Mouse (Mus musculus): ENCODE results near the gene Fam160a1. TPM values are rescaled to one million over a fixed set of nuclear protein-coding genes. Genes with fewer than 3 reads are reported as not detected.

Gene Fam160a1
- polyA plus RNA-seq, 1 experiment = 15.6 TPM

DNA sequence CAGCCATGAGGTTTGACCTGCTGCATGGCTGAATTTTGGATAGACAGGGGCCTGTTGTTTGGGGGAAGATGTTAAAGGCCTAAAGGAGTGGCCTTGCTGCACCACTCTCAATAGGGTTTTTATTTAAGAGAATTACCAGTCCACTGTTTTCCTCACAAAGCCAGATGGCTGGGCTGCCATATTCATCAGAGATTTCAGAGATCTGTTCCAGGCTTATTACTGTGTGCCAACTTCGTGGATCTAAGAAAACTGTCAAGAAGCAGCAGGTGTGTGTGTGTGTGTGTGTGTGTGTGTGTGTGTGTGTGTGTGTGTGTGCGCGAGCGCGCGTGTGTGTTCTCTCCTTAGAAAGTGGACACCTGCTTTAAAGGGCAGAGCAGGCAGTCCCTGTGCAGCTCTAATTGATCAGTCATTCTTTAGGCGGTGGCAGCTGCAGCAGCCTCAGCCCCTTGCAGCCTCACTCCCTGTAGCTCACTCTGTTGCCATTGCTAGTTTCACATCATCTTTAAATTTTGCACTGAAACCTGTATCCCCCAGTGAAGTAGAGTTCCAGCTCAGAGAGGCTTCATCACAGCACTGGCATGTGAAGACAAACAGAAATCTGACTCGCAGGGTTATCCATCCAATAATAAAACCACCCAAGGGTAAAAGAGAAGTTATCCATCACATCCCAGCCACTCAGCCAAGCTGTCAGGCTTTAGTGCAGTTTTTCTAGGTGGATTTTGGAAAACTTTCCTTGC is 182.5 kb downstream of the Fam160a1 start:
- no peak for DNase-seq (ENCODE audit: low read depth)

DNA sequence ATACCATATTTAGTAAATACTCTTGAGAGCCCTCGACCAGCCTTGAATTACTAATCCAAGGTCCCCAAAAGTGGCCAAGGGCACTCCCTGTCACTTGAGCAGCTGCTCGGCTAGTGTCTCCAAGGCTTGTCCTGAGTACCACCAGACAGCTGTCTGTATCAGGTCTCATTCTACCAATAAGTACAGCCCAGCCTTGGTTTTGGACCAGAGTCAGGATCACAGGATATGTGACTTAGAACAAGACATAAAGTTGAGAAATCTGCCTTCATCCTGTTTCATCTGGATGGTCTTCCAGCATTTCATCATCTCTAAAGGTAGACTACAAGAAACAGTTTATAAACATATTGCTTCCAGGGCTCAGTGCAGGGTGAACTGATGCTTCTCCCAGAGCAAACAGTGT is 183.4 kb downstream of the Fam160a1 start:
- DNase-seq (ENCODE audit: low read depth) = peak; percentile 51

DNA sequence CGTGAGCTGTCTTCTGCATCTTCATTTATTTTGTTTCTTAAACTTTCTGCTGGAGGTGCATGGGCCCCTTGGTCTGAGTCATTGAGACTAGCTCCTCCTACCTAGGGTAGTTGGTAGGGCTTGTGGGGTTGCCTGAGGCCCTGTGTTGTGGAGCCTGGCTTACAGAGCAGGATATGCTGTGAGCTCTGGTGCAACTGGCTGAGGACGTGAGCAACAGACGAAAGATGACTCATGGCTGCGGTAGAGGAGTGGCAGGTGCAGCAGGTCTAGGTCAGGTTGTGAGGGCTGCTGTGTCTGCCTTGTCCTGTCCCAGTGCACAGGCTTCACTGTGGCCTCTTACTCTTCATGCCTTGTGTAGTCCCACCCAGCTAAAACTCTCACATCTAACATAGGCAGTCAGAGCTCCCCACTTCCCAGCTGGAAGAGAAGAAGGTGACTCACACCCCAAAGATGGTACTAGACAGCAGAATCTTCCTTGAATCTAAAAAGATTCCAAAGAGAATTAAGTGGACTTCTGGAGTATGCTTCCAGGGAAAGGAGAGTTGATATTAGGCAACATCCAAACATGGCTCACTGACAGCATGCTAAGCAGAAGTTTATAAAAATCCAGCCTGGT is 187.1 kb downstream of the Fam160a1 start:
- DNase-seq (ENCODE audit: low read depth) = no peak

DNA sequence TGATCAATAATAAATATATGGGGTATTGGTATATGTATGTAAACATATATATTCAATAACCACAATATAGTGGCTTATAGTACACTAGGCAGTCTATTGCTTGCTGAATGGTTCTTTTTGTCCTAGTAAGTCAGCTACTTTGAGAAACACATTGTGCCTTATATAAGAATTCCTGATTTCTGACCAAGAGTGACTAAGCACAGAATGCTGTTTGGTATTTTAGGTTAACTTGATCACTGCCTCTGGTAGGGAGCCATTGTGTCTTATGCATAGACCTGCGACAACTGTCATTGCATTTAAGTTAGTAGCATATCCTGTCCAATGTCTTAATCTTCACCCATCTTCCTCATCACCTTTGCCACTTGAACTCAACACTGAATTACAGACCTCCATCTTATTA is 197.3 kb downstream of the Fam160a1 start:
- DNase-seq (ENCODE audit: low read depth) = no peak

DNA sequence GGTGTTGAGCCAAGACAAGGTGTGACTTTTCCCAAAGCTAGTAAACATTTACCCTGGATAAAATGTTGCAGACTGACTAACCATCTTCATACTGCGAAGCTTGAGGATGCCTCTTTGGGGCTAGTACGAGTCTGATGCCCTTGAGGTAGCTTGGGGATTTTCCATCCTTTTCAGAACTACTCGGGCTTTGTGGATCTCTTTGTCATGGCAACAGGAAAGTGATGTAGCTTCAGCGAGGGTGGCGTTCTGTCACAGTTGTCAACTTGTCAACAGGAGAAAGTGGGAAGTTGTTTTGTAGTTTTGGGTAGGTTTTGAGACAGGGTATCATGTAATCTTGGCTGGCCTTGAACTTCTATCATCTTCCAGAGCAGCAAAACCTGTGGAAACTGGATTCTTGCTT is 197.7 kb downstream of the Fam160a1 start:
- no peak for DNase-seq (ENCODE audit: low read depth)

DNA sequence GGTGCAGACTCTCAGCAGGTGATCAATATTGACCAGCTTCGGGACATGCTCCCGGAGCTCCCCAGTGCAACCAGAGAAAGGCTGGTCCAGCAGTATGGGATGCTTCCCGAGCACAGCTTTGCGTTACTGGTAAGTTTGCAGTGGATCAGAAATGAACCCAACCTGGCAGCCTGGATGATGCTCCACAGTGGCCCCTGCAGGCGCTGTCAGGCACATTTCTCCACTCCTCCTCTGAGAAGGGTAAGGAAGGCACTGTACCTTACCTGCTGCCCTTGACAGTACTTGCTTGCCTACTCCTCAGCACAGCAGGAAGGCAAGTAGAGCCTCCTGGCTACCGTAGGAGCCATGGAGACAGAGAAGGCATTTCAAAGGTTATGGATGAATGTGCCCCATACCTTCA is 198.2 kb downstream of the Fam160a1 start:
- DNase-seq (ENCODE audit: low read depth) = no peak

DNA sequence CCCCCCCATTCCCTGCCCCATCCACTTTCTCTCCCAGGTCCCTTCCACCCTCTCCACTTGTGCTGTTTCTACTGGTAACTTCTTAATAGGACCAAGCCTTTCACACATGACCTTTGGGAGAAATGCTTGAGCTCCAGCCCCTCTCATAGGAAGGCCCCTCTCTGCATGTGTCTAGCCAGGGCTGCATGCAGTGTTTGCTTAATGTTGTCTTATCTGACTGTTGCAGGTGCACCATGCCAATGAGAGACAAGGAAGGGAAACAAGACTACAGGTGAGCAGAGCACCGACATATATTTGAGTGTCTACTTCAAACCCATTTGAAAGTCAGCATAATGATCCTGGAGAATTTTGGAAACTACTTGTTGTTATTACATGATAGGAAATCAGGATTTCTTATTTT is 200.7 kb downstream of the Fam160a1 start:
- DNase-seq (ENCODE audit: low read depth) = no peak

Other genes starting within 250 kb of the Fam160a1 start
- gene Gatb, start 243.2 kb downstream of the Fam160a1 start, polyA plus RNA-seq (2012; rRNA removed) = 9.3 and 10.7 TPM in 2 replicates
- gene Glt28d2, start 70.2 kb upstream of the Fam160a1 start, polyA plus RNA-seq (2012; rRNA removed) = 1.6 and 1.8 TPM in 2 replicates
- 6.2 and 10.9 TPM in 2 replicates for gene Gm37240, start 70.2 kb upstream of the Fam160a1 start, polyA plus RNA-seq (2012; rRNA removed)
- 40.7 and 52.7 TPM in 2 replicates for gene Sh3d19, start 153.8 kb upstream of the Fam160a1 start, polyA plus RNA-seq (2012; rRNA removed)
- gene Prss48, start 185.2 kb upstream of the Fam160a1 start, polyA plus RNA-seq (2012; rRNA removed) = 0.12 TPM in 1 of 2 replicates, not detected in the other

All from gonadal fat pad, adult 2 months (tissue).